Mouse (Mus musculus) liver, adult 2 months (tissue): ENCODE results near the gene Gm21887.
"Not testable (repeated sequence)": the region's sequence is repeated elsewhere in the genome, so short reads cannot be mapped to it uniquely, and the experiment has no call there.

ENCODE experiments used
- CTCF ChIP-seq: fragments of 200-500 bp; IDR thresholded peaks from 2 replicates; pipeline ENCODE4 v1.5.1; 2011; ENCODE audit warnings: low read depth, low read length, control low read depth
- POLR2A ChIP-seq: fragments of 200-500 bp; IDR thresholded peaks from 2 replicates; pipeline ENCODE4 v1.6.1; 2011; ENCODE audit warnings: low read length, control low read depth; ENCODE audit not compliant: insufficient read depth; ENCODE audit errors: extremely low read depth

GRCm38 (mm10) chrX:169980203-169980556, 29.3 kb upstream of the Gm21887 start:
- not testable (repeated sequence) for TF ChIP-seq CTCF, POLR2A
